Mouse (Mus musculus) bone marrow macrophage, adult 2 months (primary cell): ENCODE results near the gene Gucy1b1. TPM values are rescaled to one million over a fixed set of nuclear protein-coding genes. Genes with fewer than 3 reads are reported as not detected.

ENCODE experiments used
- H3K27ac ChIP-seq: 2 replicates; pipeline ENCODE4 v1.5.1; 2012; ENCODE audit warnings: low read depth, low read length; ENCODE audit not compliant: insufficient read depth
- H3K4me1 ChIP-seq: 2 replicates; pipeline ENCODE4 v1.6.1; 2012; ENCODE audit warnings: low read length; ENCODE audit not compliant: control insufficient read depth, insufficient read depth
- H3K4me3 ChIP-seq: 2 replicates; pipeline ENCODE4 v1.5.1; 2012; ENCODE audit warnings: mild to moderate bottlenecking, low read length, moderate library complexity; ENCODE audit not compliant: insufficient read depth
- CTCF ChIP-seq: IDR thresholded peaks from 2 replicates; pipeline ENCODE4 v1.5.1; 2012; ENCODE audit warnings: low read depth, mild to moderate bottlenecking, low read length, moderate library complexity
- POLR2A ChIP-seq: IDR thresholded peaks from 2 replicates; pipeline ENCODE4 v1.6.1; 2012; ENCODE audit warnings: mild to moderate bottlenecking, low read depth, low read length, borderline replicate concordance
- polyA plus RNA-seq: library from polyadenylated mRNA; stranded (reverse); fragments of >200 nt; gene quantifications from 2 replicates; pipeline ENCODE4 v1.2.4, GENCODE M21; 2012; ENCODE audit not compliant: missing spikeins, insufficient read depth, insufficient read length

Gene Gucy1b1
- not detected in 2 replicates for polyA plus RNA-seq

DNA sequence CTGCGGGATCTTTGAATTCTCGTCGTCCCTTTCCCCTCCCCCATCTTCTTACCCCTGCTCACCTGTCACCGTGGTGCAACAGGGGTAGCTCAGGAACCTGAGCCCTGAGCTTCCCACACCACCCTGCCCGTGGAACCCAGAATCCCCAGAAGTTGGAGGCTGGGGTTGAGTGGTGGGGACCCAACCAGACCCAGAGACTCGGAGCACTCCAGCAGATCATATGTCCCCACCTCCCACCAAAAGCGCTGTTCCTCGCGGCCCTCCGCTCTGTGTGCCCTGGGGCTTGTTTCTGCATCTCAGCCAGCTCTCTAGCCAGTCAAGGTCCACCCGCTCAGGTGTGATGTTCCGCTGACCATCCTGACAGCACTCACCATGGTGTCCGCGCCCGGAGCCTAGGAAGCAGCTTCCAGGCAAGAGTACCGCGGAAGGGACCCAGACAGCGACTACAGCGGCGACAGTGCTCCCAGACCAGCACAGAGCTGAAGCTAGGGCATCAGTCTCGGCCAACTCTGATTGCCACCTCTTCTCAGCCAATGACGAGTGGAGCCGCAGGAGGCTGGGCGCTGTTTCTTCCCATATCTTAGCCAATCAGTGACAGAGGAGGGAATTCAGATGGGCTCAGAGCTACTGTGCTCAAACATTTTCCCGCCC is at the start of gene Gucy1b1:
TSS of gene Gucy1b1 (minus strand) at position 489 of the 651 bp plus-strand sequence.
- TF ChIP-seq CTCF: no peak
- TF ChIP-seq POLR2A: no peak
- Histone ChIP-seq H3K27ac (no peak within 1 kb of the TSS), H3K4me3 (no peak within 1 kb of the TSS), H3K4me1 (no peaks in the 10 kb centered on the region)

DNA sequence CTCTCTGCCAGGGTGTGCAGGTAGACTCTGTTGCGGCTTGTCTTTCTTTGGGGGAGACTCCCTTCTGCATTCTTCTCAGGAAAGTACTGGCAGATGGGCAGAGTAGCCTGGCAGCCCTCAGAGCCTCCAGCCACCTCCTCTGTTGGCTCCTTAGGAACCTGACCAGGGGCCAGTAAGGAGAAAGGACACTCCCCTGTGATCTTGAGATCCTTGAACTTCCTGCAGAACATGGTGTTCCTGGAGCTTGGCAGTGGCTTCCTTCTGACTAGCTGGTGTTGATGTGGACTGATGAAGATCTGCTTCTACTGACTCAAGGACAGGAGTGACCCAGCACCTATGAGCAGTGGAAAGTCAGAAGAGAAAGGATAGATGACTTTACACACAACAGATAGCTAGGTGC is 44.4 kb upstream of the Gucy1b1 start:
- Histone ChIP-seq H3K4me1 (no peaks in the 10 kb centered on the region), H3K4me3 (no peak overlapping the region), H3K27ac (no peak overlapping the region)
- TF ChIP-seq CTCF: no peak

DNA sequence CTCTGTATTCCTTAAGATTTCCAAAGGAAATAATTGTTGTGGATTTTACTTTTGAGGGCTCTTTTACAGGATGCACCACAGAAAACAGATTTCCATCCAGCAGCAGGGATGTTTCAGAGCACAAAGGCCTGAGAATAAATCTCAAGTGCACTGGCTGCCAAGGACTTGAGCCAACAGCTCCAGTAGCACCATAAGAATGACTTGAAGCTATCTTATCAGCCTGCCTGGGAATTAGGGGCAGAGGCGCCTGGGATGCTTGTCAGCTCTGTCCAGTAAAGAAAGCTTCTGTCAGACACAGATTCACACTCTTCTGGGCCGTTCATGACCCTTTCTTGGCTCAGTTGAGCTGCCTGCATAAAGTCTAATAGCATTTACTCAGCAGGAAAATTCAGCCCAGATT is 38.0 kb upstream of the Gucy1b1 start:
- no peak for TF ChIP-seq POLR2A
- no peak for TF ChIP-seq CTCF
- Histone ChIP-seq H3K27ac (no peak overlapping the region), H3K4me1 (no peaks in the 10 kb centered on the region), H3K4me3 (no peak overlapping the region)

DNA sequence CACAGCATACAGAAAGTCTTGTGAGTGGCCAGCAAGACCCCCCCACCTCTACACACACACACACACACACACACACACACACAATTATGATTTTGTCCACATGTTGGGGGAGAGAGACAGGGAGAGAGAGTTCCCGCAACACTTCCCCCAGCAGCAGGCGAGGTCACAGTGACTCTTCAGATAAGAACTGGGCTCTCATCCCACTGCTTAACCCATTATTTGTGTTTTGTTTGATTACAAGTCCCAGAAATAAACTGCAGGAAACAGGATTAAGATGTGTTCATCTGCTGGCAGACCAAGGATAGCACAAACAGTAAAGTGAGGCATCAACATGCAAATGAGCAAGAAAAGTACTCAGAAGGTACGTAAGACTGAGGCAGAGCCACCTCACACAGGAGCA is 37.5 kb upstream of the Gucy1b1 start:
- no peak for TF ChIP-seq POLR2A
- TF ChIP-seq CTCF: no peak
- Histone ChIP-seq H3K27ac (no peak overlapping the region), H3K4me3 (no peak overlapping the region), H3K4me1 (no peaks in the 10 kb centered on the region)

DNA sequence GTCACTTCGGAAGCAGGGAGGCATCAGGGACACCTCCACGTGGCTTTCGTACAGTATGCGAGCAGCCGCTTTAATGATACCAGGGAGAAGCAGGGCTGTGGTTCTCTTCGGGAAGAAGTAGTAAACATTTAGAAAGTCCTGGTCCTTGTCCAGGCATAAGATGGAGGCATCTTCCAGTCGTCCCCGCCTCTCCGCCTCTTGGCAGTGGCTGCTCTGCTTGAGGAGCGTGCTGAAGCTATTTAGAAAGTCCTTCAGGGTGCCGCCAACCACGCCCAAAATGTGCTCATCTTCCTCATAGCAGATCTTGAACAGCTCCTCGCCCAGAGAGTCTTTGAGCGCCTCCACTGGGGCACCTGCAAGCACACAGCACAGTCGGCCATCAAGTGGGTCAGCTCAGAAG is 34.5 kb upstream of the Gucy1b1 start:
- no peaks in the 10 kb centered on the region for H3K4me1 ChIP-seq
- no peak overlapping the region for H3K27ac ChIP-seq
- TF ChIP-seq POLR2A (no peak), CTCF (no peak)

DNA sequence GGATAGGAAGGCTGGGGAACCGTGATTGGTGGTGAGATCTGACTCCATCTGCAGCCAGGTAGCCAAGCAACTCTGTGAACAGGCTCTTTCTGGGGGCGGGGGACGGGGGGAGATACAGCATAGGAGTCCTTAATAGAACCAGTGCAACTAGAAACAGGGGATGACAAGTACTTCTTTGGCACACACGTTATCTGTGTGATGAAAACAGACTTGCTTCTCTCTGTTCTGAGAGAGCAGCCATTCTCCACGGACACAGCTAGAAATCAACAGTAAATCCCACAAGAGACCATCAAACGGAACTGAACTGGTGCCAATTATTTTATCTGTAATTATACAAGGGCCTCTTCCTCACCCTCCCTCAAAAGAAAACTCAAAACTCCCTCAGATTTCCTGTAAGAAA is 29.7 kb upstream of the Gucy1b1 start:
- H3K4me3 ChIP-seq: no peak overlapping the region
- no peak for TF ChIP-seq POLR2A
- TF ChIP-seq CTCF: no peak
- H3K4me1 ChIP-seq: no peaks in the 10 kb centered on the region
- no peak overlapping the region for H3K27ac ChIP-seq

More for the DNA sequence above, 34.5 kb upstream of the Gucy1b1 start:
- no peak overlapping the region for H3K4me3 ChIP-seq

DNA sequence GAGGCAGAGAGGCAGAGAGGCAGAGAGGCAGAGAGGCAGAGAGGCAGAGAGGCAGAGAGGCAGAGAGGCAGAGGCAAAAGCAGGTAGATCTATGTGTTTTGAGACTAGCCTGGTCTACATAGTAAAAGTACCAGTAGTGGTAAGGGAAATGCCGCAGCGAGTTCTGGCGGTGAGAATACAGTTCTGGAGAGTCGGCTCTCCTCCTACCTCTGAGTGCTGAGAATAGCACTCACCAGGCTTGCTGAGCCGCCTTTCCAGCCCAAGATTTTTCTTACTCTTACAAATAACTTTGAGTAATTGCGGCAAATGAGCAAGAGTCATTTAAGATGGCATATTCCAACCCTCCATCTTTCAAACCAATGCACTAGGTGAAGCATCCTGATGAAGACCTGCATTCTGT is 24.6 kb upstream of the Gucy1b1 start:
- no peak for TF ChIP-seq CTCF
- H3K27ac ChIP-seq: no peak overlapping the region
- H3K4me1 ChIP-seq: no peaks in the 10 kb centered on the region
- H3K4me3 ChIP-seq: no peak overlapping the region

DNA sequence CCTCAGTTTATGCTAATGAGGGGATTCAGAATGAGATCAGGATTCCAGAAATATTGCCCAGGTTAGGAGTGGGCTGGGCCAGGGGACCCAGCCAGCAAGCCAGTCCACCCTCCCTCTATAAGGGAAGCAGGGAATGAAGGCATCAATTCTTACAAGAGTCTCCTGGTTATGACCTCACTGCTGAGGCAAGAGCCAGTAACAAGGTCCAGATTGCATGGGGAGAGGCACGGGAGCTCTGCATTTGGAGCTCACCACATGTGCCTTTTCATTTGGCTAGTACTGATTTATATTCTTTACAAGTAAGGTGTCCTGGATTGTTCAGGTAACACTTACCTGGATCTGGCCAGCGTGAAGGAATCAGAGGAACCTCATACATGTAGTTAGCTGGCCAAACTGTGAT is 22.3 kb upstream of the Gucy1b1 start:
- Histone ChIP-seq H3K27ac (no peak overlapping the region), H3K4me1 (no peaks in the 10 kb centered on the region), H3K4me3 (no peak overlapping the region)
- TF ChIP-seq CTCF (no peak), POLR2A (no peak)

DNA sequence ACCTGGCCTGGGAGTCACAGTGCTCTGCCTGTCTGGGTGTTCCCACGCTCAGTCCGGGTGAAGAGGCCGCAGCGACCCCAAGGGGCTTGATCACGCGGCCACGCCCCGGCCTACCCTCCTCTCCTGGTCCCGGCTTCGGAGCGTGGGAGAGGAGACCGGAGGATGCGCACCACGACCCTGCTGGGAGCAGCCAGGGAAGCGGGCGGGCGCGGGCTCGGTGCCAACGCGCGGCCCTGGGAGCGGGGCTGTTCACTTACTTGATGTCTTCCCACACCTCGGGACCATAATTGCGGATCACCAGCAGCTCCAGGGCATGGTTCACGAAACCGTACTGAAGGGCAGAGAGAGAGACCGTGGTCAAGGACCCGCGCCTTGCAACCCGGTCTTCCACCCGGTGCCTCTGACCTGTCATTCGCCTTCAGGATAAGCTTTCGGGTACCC is 728 bp downstream of the Gucy1b1 start:
- H3K4me1 ChIP-seq: no peaks in the 10 kb centered on the region
- H3K27ac ChIP-seq: no peak overlapping the region
- TF ChIP-seq CTCF (no peak), POLR2A (no peak)
- H3K4me3 ChIP-seq: no peak overlapping the region

DNA sequence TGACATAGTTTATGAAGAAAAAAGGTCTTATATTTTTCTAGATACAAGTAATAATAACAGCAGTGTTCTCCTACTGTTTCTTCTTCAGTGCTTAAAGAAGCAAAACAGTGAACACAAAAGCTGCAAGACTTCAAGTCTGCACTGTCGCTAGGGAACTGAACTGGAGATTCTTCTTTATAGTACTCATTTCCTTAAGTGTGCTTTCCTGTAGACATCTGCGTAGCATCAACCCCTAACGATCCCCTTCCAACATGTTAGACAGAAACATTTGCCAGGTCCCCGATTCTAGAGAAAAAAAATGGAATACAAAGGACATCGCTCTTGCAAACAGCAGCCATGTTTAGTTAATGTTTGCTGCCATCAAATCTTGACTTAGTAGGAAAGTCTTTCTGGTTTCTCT is 6.7 kb downstream of the Gucy1b1 start:
- no peak overlapping the region for H3K27ac ChIP-seq
- TF ChIP-seq POLR2A (no peak), CTCF (no peak)
- no peaks in the 10 kb centered on the region for H3K4me1 ChIP-seq
- no peak overlapping the region for H3K4me3 ChIP-seq
